Mouse (Mus musculus) natural killer cell, adult 2 months (primary cell): Measurements from ENCODE around the gene Hipk2.
A peak's percentile ranks its signal among the peaks of the same experiment; 100 is the strongest.

ENCODE experiments used
- DNase-seq, 2 experiments: peaks; one replicate each; pipeline ENCODE4 v3.0.0; 2022; ENCODE audit warnings: low spot score in 2 of 2

Hipk2 gene

DNA sequence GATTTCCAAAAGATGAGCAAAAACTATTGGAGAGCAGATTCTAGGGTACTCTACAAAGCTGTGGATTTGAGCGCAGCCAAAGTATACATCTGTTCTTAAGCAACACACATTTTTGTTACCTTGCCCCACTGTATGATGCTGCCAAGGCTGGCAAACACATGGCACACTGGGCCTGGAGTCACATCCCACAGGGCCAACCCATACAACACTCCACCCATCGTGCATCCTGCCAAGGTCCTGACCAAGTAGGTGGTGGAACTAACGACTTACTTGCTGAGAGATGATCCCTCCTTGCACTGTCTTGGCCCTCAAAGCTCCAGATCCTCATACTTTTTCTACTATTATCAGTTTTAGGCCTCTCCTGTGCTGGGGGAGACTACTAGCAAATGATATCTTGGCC, 83.0 kb downstream of the Hipk2 start:
- DNase-seq, result no peak

- peak in 1 of 2 experiments; percentile 11 for DNase-seq
Observed at GRCm38 (mm10) chr6:38789221-38789810, 86.6 kb downstream of the Hipk2 start.

DNA sequence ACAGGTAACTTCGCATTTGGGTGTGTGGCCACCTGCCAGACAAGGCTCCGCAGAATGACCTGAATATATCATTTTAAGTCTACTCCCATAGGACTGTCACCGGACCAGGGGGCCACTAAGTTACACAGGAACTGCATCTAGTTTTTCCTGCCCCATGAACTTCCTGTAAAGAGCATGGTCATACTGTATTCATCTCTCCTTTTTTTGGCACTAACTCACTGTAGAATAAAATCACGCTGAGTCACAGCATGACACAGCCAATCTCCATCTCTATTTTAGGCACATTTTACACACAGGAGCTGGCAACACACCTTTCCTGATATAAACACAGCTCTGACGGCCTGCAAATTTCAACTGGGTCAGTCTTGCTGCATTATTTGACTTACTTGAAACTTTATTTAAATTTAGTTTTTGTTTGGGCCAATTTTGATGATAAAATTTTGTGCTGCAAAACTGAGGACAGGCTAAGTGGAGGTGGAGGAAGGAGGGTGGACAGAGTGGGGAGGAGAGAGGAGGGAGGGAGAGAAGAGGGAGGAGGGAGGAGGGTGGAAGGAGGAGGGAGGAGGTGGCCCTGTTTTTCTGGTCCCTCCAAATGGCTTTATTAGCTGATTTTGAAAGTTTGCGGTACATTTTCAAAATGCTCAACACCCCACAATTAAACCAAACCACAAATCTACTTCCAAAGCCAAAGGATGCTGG, 88.0 kb downstream of the Hipk2 start:
- DNase-seq, result no peak

DNA sequence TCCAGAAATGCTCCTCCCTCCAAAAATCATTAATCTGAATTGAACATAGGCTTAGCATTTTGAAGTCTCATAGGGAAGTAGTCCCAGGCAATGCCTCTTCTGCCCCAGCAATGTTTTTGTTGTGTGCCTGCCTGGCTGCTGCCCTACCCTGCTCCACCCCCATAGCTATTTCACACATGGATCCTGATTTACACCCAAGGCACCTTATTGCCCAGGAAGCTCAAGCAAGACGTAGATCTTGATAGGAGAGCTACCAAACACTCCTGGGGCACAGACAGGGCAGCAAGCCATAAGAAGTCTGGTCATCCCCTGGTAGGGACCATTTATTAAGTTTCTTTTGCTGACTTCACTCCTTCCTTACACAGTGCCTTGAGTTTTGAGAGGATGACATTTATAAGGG, 88.8 kb downstream of the Hipk2 start:
- DNase-seq, result no peak

- DNase-seq, result no peak
Observed at GRCm38 (mm10) chr6:38785747-38786146, 90.2 kb downstream of the Hipk2 start.

DNA sequence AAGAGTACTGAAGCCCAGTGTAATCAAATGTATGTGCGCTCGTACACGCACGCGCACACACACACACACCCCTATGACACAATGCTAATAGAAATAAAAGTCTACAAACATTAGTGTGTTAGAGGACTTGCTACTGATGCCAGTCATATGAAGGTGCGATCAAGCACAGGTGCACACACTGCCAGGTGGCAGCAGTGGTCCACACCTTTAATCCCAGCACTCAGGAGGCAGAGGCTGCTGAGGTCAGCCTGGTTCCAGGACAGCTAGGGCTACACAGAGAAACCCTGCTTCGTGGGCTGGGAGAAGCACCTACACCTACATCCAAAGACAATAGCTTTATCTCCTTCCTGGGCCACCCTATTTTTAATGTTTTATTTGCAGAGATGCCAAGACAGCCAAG, 96.6 kb downstream of the Hipk2 start:
- DNase-seq, result no peak

- DNase-seq, result no peak
Observed at GRCm38 (mm10) chr6:38778887-38779286, 97.1 kb downstream of the Hipk2 start.

GRCm38 (mm10) chr6:38776000-38776584, 99.9 kb downstream of the Hipk2 start:
- DNase-seq, result no peak

DNA sequence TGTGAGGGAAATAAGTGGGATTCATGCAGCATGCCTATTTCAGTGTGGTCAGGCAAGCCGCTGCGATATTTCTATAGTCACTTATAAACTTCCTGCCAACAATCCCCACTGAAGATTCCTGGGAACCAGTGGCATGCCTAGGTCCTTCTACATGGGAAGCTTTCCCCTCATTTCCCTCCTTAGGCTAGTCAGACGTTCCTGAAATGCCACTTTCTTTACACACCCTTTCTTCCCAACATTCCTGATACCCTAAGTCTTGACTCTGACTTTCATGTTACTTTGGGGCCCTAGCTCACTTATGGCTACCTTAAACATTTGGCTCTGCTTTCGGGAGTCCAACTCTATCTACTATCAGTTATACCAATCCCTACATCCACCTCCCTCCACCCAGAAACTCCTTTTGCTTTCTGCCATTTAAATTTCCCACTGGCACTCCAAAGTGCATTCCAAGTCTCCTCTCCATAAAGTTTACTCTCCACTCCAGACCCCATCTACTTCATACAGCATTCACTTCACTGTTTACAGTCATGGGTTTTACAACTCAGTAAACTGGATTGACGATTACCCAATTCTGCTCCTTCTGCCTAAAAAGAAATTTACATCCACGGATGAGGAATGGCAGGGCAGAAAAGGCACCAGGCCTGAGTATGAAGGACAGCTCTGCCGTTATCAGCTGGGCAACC, 103.0 kb downstream of the Hipk2 start:
- no peak for DNase-seq

DNA sequence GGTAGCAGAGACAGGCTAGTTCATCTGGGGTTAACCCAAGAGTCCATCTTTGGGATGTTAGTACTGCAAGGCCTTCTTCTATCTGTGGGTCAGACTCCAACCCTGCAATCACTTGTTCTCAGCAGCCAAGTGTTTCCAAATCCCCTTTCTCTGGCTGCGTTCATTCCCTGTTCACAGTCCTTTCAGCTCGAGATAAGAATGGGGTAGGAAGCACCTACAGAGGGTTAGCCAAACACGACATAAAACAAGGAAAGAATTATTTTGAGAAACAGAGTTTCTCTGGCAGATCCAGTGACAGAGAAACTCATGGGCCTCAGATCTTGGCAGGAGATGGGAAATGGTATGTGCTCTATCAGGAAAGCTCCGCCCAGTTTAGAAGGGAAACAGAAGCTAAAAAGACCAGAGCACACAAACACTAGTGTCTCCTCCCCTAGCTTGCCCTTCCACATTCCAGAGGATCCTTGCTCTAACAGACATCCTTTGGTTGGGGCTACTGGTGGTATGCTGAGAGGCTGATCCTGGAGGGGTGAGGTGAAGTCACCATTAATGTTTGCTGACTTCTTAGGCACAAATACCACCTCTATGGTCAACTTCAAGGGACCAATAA, 104.8 kb downstream of the Hipk2 start:
- DNase-seq, result no peak

DNA sequence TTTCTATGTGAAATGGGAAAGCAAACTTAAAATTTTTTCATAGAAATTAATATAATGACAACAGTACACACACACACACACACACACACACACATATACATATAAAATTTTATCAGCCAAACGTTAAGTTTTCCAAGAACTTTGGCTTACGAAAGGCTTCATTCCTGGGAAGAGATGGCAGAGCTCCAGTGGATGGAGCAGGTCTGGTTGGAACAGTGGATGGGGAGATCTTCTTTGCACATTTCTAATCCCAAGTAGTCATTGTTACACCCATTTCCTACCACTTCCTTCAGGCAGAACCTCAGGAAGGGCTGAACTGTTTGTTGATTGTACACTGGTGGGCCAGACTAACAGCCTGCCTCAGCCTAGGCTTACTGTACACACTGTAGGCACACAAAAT, 106.3 kb downstream of the Hipk2 start:
- no peak for DNase-seq

GRCm38 (mm10) chr6:38762588-38763265, 113.2 kb downstream of the Hipk2 start:
- DNase-seq, result no peak

DNA sequence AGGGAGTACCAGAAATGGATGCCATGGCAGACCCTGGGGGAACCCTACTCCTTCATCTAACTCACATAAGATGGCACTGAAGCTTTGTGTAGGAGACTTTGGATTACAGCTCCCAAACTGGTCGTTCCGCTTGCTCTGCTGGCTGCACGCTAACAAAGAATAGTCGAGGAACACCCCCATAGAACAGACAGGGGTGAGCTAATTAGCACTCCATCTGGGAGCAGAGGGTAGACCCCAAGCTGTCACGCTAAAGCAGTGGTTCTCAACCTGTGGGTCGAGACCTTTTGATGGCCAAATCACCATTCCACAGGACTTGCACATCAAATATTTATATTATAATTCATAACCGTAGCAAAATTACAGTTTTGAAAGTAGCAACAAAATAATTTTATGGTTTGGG, 114.0 kb downstream of the Hipk2 start:
- DNase-seq, result no peak

- no peak for DNase-seq
Observed at GRCm38 (mm10) chr6:38760911-38761706, 114.9 kb downstream of the Hipk2 start.

- no peak for DNase-seq
Observed at GRCm38 (mm10) chr6:38759922-38760620, 115.9 kb downstream of the Hipk2 start.

- peak in 1 of 2 experiments; percentile 4 for DNase-seq
Observed at GRCm38 (mm10) chr6:38759186-38759585, 116.8 kb downstream of the Hipk2 start.

DNA sequence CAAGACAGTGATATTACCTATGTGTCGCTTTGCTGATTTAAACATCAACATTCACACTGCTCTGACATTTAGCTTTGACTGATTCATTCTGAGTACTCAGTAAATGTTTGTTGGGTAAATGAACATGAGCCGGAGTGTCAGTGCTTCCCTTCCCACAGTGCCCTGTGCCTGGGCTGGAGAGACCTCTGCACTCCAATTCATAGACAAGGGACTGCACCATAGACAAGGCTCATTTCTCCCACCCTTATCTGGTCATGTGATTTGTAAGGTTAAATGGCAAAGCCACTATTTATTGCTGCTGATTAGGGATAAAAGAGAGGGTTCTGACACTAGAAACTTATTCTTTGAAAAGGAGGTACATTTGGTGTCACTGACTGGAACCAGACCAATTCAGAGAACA, 118.4 kb downstream of the Hipk2 start:
- no peak for DNase-seq

DNA sequence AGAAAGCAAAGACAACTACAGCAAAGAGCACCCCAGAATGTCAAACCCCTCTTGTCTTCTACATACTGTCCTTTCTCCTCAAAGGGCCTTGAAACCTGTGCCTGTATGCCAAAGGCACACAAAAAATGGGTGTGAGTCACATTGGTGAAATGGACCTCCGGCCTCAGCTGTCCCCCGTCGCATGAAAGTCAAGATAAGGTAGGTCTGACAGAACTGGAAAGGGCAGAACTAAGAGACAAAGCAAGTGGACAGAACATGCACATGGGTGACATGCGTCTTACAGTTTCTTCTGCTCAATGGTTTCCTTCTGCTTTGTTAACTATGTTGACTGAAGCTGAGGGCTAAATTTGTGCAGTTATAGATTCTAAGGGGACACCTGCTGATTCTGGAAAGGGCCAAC, 119.0 kb downstream of the Hipk2 start:
- no peak for DNase-seq

DNA sequence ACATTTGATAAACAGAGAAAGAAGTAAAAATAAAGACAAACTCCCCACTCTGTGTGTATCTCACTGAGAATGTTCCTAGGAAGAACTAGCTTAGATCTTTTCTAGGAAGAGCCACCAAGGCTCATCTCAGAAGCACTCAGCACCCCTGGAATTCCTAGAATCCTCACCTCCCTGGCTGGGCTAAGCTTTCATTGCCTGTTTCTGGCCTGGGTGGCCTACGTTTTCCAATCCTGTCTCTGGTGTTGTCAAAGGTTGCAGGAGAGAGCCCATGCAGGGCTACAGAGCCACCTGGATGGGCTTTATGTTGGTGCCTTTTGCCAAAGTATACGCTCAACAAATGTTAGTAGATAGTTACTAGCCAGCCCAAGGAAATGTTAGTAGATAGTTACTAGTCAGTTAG, 120.0 kb downstream of the Hipk2 start:
- no peak for DNase-seq

DNA sequence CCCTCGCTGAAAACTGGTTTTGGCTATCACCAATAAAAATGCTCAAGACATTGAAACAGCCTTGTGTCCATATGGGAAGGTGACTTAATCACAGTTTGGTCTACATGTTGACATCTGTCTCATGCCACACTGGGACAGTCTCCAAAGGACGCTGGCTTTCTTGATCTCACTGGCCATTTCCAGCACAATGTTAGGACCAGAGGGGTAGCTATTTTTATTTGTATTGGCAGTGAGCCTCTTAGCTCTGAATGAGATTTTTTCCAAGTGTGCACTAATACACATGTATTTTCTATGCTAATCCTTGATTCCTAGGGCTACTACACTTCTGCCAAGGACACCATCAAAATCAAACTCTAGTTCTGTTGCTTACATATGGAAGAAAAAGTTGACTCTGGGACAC, 120.8 kb downstream of the Hipk2 start:
- no peak for DNase-seq
